Comparison of ENCODE assay signal across 15 mouse cellular contexts in the genomic region with DNA sequence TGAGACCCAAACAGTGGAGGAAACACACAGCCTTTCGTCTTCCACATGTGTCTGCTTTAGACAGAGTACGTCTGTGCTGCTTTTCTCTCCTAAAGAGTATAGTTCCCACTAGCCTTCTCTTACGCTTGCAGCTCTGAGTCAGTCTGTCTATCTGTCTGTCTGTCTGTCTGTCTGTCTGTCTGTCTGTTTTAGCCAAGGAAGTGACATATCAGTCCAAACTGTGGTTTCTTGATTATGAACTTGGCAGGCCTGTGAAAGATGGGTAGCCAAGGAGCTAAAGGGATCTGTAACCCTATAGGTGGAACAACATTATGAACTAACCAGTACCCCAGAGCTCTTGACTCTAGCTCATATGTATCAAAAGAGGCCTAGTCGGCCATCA.
DNase-seq lines count a peak whose midpoint lies in the region; ATAC-seq lines count a peak whose summit lies in the region.
"Had no signal": no experiment of that assay in that cellular context is flagged by ENCODE, and none has a peak within 500 bp of the region (broad histone marks: within the 10 kb centered on the region; RNA-seq: fewer than 3 reads in every experiment).

No protein-coding gene starts in this region.

- no peak for ATAC-seq in forebrain, embryonic 16.5 days
- no peak for ATAC-seq in forebrain, embryonic 12.5 days (ENCODE audit: low FRiP score)
- ATAC-seq in heart, embryonic 15.5 days (replicated peaks; ENCODE audit: insufficient number of reproducible peaks, insufficient read depth, low FRiP score, low read depth) = no peak
- ATAC-seq in neural tube, embryonic 15.5 days (ENCODE audit: low FRiP score) = no peak

- peaks cover 4% of the 10 kb centered on the region; the same call in 1 of the 2 replicates for H3K36me3 ChIP-seq in forebrain, embryonic 16.5 days (ENCODE audit: control insufficient read depth, insufficient read depth)
- H3K36me3 ChIP-seq in forebrain, embryonic 12.5 days (replicated peaks) = 0 out of 2 replicates have a peak, but pooled peaks cover 6% of the 10 kb centered on the region
- H3K36me3 ChIP-seq in heart, embryonic 15.5 days = no peaks in the 10 kb centered on the region
- peaks cover 5% of the 10 kb centered on the region; the same call in 1 of the 2 replicates for H3K36me3 ChIP-seq in neural tube, embryonic 15.5 days
- H3K36me3 ChIP-seq: liver, embryonic 15.5 days; midbrain, embryonic 12.5 days had no signal

- 69% methylated on average over 4 of the region's 4 CpGs for WGBS in forebrain, embryonic 16.5 days
- WGBS in forebrain, embryonic 12.5 days = 90% methylated on average over 4 of the region's 4 CpGs
- WGBS in heart, embryonic 15.5 days = 84% methylated on average over 4 of the region's 4 CpGs
- 87% methylated on average over 4 of the region's 4 CpGs for WGBS in neural tube, embryonic 15.5 days

- H3K4me2 ChIP-seq in forebrain, embryonic 16.5 days (ENCODE audit: low read length) = no peak overlapping the region
- no peak overlapping the region for H3K4me2 ChIP-seq in forebrain, embryonic 12.5 days
- H3K4me2 ChIP-seq in heart, embryonic 15.5 days = peak overlapping the region; percentile 24
- H3K4me2 ChIP-seq in neural tube, embryonic 15.5 days = no peak overlapping the region
- H3K4me2 ChIP-seq: liver, embryonic 15.5 days; midbrain, embryonic 12.5 days had no signal

- peaks cover 18% of the 10 kb centered on the region for H3K4me1 ChIP-seq in forebrain, embryonic 16.5 days (replicated peaks; ENCODE audit: control insufficient read depth, insufficient read depth, low read length)
- peaks cover 8% of the 10 kb centered on the region; the same call in 1 of the 2 replicates for H3K4me1 ChIP-seq in forebrain, embryonic 12.5 days
- H3K4me1 ChIP-seq in heart, embryonic 15.5 days (replicated peaks) = peaks cover 15% of the 10 kb centered on the region
- H3K4me1 ChIP-seq in neural tube, embryonic 15.5 days = peaks cover 11% of the 10 kb centered on the region

- DNase-seq in heart, adult 9 months (ENCODE audit: low spot score in 2 of 2) = no peak
- no peak for DNase-seq in neural tube, embryonic 10.5 days (ENCODE audit: extremely low spot score, low spot score)
- DNase-seq in cerebellum, adult 18-20 months = no peak
- DNase-seq: adrenal gland, postnatal 25 days; cerebellum, adult 8-10 months; gastrocnemius, postnatal 25 days; kidney, adult 2 months; kidney, postnatal 25 days; thymus, postnatal 36 days had no signal

- no peak overlapping the region for H3K9ac ChIP-seq in forebrain, embryonic 16.5 days (replicated peaks; ENCODE audit: low read depth, low read length)
- H3K9ac ChIP-seq in forebrain, embryonic 12.5 days = no peak overlapping the region
- no peak overlapping the region for H3K9ac ChIP-seq in heart, embryonic 15.5 days
- no peak overlapping the region for H3K9ac ChIP-seq in neural tube, embryonic 15.5 days (replicated peaks)
- H3K9ac ChIP-seq: liver, embryonic 15.5 days; midbrain, embryonic 12.5 days had no signal

- no peaks in the 10 kb centered on the region for H3K27me3 ChIP-seq in forebrain, embryonic 16.5 days (replicated peaks; ENCODE audit: control insufficient read depth, insufficient read depth, low read length)
- no peaks in the 10 kb centered on the region for H3K27me3 ChIP-seq in forebrain, embryonic 12.5 days
- no peaks in the 10 kb centered on the region for H3K27me3 ChIP-seq in heart, embryonic 15.5 days
- H3K27me3 ChIP-seq in neural tube, embryonic 15.5 days (replicated peaks) = no peaks in the 10 kb centered on the region
- H3K27me3 ChIP-seq: liver, embryonic 15.5 days; midbrain, embryonic 12.5 days had no signal

- H3K4me3 ChIP-seq in forebrain, embryonic 16.5 days (replicated peaks; ENCODE audit: low read length) = no peak overlapping the region
- H3K4me3 ChIP-seq in forebrain, embryonic 12.5 days (replicated peaks) = no peak overlapping the region
- H3K4me3 ChIP-seq in heart, embryonic 15.5 days = no peak overlapping the region
- H3K4me3 ChIP-seq in neural tube, embryonic 15.5 days (replicated peaks) = no peak overlapping the region
- H3K4me3 ChIP-seq: liver, embryonic 15.5 days; midbrain, embryonic 12.5 days had no signal

- peak overlapping the region; percentile 48; the same call in 1 of the 2 replicates for H3K27ac ChIP-seq in forebrain, embryonic 16.5 days (ENCODE audit: low read length)
- no peak overlapping the region for H3K27ac ChIP-seq in forebrain, embryonic 12.5 days
- H3K27ac ChIP-seq in heart, embryonic 15.5 days = peak overlapping the region; percentile 26
- 0 out of 2 replicates have a peak overlapping the region, but pooled peaks have one; percentile 33 for H3K27ac ChIP-seq in neural tube, embryonic 15.5 days (replicated peaks)
- H3K27ac ChIP-seq: liver, embryonic 15.5 days; midbrain, embryonic 12.5 days had no signal

- H3K9me3 ChIP-seq in forebrain, embryonic 16.5 days (ENCODE audit: control insufficient read depth, low read length) = 0 out of 2 replicates have a peak, but pooled peaks cover 2% of the 10 kb centered on the region
- no peaks in the 10 kb centered on the region for H3K9me3 ChIP-seq in forebrain, embryonic 12.5 days
- H3K9me3 ChIP-seq in heart, embryonic 15.5 days (replicated peaks) = no peaks in the 10 kb centered on the region
- H3K9me3 ChIP-seq in neural tube, embryonic 15.5 days (replicated peaks) = no peaks in the 10 kb centered on the region
- H3K9me3 ChIP-seq: liver, embryonic 15.5 days; midbrain, embryonic 12.5 days had no signal
